Mouse (Mus musculus): ENCODE data around the gene Foxf2.

The Foxf2 gene

DNA sequence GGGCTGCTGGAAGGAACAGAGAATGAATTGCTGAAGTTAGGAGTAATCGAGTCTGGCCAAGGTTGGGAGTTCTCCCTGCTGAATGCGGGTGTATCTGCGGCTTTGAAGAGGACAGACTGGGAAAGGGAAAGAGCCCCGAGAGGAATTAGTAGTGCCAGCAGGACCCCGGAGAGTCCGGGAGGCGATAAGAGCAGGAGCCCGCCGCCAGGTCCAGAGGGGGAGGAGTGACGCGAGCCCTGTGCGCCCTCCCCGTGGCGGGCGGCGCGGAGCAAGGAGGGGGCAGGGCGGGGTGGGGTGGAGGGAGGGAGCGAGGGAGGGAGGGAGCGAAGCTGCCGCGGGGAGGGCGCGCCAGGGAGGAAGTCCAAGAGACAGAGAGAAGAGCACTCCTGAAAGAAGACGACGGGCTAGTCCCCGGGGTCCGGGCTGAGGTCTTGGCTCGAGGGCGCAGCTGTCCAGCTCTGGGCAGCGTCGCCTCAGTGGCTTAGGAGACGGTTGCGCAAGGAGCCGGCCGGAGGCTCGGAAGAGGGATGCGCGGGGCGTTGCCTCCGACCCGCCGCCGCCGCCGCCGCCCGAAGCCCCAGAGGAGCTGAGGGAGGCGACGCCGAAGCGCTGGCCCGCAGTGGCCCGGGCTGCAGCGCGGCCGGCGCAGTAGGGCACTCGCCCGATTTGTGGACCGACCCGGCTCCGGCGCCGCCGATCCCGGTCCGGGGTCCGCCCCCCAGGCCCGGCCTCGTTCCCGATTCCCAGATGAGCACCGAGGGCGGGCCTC, at the start of gene Foxf2:
Gene Foxf2, plus strand, starts transcription at position 484 of the 769 bp plus-strand sequence.
- DNase-seq (ENCODE audit: low read depth in 1 of 2, low spot score in 2 of 2) = no peak

DNA sequence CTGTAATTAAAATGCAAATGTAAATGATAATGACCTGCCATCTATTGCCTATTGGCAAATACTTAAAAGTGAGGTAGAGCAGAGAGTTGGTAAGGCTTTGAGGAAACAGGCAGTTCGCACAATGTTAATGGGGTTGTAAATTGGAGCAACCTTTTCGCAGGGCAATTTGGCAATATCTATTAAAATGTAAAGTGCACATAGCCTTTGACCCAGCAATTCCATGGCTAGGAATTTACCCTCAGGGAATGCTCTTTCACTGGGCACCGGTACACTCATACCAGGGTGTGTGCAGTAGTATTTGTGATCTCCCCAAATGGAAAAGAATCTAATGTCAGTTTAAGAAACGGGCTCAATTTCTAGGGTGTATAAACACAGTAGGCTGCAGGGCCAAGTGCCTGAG, 48.9 kb upstream of the Foxf2 start:
- DNase-seq (ENCODE audit: low read depth in 1 of 2, low spot score in 2 of 2) = no peak

DNA sequence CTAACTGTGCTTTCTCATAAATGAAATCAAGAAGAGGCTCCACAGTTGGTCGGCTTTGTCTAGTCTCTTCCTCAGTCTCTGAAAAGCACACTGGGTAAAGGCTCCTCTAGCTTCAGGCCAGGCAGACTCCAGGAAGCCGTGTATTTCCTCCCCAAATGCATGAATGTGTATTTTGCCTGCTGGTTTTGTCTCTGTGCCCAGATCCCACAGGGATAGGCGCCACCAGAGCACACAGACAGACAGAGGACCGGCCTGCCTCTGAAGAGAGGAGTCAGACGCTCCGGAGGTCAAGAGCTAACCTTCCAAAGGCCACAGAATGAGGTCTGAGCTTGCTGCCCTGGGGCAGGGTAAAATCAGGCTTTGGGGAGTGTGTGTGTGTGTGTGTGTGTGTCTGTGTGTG, 48.0 kb upstream of the Foxf2 start:
- no peak for DNase-seq (ENCODE audit: low read depth in 1 of 2, low spot score in 2 of 2)

DNA sequence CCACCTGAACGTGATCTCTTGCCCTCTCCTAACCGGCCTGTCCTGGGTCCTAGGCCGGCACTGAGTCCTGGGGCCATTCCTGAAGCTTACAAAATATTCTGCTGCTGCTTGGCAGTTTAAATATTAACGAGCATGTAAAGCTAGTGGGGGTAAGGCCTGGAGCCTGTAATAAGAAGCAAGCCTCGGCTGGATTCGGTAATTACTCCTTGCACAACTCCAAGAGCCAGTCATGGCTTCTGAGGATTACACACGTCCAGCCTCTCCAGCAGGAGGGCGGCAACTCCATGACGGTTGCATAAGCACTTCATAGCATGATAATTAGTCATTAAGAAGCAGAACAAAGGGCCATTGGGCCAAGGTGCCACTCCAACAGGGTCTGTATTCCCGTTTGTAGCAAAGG, 47.2 kb upstream of the Foxf2 start:
- DNase-seq (ENCODE audit: low read depth in 1 of 2, low spot score in 2 of 2) = no peak

DNA sequence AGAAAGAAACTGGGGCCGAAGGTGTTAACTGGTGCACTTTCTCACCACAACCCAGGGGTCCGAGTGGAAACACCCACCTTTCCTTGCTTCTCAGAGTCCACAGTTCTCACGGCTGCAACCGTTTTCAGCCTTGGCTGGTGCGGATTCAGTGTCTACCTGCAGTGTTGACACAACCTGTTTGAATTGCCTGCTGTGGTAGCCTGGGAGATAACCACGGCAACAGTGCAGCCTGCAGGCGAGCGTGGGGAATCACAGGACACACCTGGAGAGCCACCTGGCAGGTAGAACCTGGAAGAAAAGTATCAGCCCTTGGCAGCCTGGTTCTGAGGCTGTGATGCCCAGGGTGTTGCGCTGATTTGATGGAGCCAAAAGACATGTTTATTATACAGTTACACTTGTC, 45.8 kb upstream of the Foxf2 start:
- no peak for DNase-seq (ENCODE audit: low read depth in 1 of 2, low spot score in 2 of 2)

DNA sequence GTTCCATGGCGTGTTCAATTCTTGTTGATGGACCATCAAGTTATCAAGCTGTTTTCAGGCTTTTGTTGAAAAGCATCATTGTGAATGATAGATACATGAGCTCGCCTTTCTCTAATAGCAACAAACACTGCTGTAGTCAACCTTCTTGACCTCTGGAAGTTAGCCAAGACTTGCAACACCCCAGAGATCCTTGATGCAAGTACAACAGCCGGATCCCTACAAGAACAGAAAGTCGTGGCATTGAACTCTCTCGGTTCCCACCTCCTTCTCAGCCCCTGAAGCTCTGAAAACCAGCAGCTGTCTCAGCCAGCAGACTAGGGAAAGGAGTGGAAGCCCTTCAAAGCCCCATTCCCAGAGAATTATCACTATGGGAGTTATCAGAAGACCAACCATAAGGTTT, 38.3 kb upstream of the Foxf2 start:
- DNase-seq (ENCODE audit: low read depth in 1 of 2, low spot score in 2 of 2) = no peak

DNA sequence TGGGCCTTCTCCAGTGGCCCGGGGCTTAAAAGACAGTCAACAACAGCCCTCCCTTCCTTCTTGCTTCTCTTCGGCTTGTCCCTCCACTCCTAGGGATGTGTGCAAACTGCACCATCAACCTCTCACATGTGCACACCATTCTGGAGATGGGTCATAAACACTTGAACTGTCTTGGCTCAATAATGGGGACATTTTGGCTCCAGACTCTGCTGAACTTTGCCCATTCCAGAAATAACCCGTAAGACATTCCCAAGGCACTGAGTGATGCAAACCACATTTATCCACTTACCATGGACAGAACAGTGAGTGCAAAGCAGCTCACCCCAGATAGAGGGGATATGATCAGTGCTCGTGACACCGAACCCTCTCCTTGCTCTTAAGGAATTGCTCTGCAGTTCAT, 26.0 kb upstream of the Foxf2 start:
- DNase-seq (ENCODE audit: low read depth in 1 of 2, low spot score in 2 of 2) = no peak

DNA sequence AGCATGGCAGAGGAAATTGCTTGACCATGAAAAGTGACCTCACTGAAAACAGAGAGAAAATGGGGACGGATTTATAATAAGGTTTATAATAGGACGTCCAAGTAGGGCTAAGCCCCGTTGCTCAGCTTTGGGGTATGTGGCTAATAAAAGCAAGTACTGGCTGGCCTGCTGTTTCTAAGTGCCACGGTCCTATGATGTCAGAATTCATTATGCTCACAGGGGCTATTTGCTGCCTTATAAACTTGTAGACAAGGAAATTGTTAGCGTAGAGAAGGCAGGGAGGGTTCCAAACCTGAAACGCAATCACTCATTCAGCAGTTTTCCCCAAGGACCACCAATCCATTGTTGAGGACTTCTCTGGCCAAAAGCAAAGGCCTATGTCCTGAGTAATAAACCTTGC, 21.7 kb upstream of the Foxf2 start:
- no peak for DNase-seq (ENCODE audit: low read depth in 1 of 2, low spot score in 2 of 2)

DNA sequence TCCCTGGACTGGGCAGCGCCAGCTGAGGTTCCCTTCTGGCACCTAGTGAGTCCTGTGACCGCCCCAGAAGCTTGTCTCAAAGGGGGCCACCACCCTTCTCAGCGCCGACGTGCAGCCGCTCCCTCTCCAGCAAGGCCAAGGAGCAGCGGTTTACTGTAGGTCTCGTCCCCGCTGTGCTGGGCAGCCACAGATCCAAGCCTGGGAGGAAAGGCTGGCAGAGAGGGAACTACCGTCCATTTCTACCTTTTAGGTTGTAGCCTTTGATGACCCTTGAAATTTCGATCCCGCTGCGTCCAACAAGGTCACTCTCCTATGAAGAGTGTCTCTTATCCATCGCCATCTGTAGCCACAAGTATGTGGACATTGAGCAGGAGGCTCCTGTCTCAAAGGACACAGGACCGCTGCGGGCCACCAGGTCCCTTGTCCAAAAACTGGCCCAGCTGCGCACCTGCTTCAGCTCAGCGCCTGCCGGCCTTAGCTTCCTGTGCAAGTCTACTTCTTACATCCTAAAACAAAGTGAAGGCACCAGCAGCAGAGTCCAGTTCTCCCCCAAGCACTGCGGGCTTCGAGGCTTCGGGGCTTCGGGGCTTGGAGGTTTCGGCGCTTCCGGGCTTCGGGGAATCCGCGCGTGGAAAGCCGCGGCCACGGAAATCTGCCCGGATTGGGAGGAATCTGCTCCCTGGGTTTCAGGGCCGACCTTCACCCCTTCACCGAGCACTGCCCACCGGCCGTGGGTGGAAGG, 10.7 kb upstream of the Foxf2 start:
- no peak for DNase-seq (ENCODE audit: low read depth in 1 of 2, low spot score in 2 of 2)

DNA sequence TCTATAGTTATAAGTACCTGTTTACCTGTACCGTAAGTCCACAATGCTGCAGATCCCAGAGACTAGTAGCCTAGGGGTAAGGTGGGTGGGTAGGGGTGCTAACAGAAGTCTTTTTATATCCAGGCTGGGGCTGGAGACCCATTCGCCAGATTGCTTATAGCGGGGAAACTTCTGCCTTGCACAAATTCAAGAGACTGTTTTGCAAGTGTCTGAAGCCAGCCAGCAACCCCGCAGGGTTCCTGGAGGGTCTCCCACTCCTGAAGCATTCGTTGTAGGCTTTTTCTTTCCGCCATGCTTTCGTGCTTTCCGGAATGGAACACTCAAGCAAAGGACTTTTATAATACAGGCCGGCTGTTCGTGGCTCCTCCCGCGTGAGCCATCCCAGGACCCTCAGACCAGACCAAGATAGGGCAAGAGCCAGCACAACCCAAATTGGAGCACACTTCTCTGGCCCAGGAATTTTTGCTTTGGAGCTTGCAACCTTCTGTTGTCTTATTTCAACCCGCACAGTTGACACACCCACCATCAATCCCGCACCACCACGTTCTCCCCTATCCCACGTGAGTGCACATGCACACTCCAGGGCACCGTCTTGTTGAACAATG, 10.0 kb upstream of the Foxf2 start:
- DNase-seq (ENCODE audit: low read depth in 1 of 2, low spot score in 2 of 2) = no peak

DNA sequence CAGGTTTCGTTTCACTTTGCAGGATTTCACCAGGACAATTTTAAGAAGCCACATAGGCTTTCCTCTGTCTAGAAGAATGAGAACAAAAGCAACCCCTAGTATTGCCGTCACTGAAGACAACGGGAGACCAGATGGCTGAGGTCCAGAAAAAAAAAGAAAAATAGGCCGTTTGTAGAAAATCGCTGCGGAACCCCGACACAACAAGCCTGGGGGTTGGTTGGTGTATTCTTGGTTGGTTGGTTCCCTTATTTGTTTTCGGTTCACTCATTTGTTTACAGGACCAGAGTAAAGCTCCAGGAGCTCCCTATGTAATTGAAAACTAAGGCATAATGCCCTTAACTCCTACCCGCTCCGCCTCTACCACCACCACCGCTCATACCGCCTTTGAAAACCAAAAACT, 7.6 kb upstream of the Foxf2 start:
- no peak for DNase-seq (ENCODE audit: low read depth in 1 of 2, low spot score in 2 of 2)

DNA sequence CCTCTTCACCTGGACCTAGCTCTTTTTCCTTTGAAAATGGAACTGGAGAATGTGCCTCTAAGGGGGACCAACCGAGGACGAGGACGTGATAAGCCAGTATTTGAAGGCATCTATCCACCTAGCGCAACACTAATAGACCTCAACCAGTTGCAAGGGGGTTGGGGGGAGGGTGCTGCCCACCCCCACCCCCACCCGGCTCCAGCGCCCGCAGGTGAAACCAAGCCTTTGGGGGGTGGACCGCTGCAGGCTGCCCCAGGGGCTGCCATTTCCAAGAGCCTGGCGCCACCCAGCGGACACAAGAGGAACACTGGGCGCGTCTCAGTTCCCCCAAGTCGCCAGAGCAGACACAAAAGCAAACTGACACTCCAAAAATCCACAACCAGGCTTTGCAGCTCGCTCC, 7.2 kb upstream of the Foxf2 start:
- no peak for DNase-seq (ENCODE audit: low read depth in 1 of 2, low spot score in 2 of 2)

DNA sequence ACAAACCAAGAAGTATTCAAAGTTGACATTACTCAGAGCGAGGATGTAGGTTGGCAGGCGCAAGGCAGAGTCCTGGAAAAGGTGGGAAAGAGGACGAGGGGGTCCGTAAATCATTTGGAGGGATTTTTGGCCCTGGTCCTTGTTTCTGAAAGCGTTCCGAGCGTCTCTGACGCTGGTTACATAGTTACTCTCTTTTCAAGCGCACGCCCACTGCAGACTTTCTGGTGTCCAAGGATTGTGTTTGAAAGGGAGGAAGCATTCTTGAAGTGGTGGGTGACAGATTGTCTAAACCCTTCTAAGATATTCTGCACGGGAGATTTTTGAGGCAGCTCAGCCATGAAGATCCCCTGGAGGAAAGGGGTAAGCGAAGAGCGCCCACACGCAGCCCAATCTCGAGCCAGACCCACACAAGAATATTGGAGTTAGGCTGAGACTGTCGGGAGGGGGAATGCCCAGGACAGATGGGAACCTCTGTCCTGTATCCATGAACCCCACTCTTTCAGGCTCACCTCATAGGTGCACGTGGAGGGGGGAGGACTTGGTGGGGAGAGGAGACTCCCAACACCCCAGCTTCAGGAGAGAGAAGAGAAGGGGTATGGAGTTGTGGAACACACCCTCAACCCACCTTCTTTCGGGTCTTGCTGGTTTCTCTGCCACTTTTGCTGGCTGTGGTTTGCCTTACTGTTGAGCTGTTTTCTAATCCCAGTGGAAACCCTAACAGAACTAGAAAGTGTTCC, 6.5 kb upstream of the Foxf2 start:
- no peak for DNase-seq (ENCODE audit: low read depth in 1 of 2, low spot score in 2 of 2)

DNA sequence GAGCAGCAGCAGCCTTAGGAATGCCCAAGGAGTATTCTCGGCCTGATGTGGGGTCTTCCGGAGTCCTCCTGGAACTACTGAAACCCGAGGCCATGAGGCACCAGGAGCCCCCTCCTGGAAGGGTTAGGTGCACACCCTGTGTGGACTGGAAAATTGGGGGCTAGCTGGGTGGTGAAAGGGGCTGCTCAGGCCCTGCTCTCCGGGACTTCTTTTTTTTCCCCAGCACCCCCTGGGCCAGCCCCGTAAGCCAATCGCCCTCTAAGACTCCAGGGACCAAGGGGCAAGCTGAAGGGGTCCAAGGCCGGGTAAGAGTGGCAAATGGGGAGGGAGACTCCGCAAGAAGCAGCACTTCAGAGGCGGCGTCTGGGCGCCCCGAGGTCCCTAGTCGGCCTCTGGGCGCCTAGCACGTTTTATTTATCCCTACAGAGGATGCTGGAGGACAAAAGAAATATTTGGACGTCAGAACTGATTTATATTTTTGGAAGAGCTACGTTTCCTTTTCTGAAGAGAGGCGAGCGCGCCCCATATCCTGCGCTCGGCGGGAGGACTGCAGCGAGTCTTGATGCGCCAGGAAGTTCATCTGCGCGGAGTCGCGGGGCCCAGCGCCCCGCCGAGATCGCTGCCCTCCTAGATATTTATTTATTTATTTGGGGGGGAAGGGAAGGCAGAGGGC, 5.7 kb upstream of the Foxf2 start:
- no peak for DNase-seq (ENCODE audit: low read depth in 1 of 2, low spot score in 2 of 2)

DNA sequence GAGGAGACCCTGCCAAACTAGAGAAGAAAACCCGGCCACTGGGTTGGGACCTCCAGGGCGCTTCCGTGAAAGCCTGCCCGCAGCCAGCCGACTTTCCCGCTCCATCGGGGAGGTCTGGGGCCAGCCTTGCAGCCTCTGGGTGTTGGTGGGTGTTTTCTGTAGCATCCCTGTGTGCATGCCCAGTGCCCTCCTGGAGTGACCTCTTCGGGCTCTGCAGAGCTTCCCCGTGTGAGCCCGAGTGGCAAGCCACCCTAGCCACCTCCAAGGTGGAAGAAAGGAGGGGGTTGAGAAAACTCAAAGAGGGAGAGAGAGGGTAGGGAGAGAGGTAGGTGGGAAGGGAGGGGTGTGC, 5.1 kb upstream of the Foxf2 start:
- no peak for DNase-seq (ENCODE audit: low read depth in 1 of 2, low spot score in 2 of 2)

DNA sequence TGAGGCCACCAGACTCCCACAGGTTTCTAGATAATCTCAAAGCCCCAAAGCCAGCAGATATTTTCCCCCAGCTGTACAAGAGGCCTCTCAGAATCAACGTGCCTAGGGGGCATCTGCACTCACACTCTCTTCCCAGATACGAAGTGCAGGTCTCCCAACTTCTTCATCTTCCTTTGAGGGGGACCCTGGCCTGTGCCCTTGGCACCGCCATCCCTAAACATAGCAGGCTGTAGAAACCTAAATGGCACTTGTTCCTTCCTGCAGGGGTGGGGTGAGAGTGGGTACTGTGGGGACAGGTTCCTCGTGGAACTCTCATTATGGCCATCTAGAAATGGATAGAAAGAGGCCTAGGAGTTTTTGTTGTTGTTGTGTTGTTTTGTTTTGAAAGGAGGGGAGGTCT, 4.7 kb upstream of the Foxf2 start:
- no peak for DNase-seq (ENCODE audit: low read depth in 1 of 2, low spot score in 2 of 2)

DNA sequence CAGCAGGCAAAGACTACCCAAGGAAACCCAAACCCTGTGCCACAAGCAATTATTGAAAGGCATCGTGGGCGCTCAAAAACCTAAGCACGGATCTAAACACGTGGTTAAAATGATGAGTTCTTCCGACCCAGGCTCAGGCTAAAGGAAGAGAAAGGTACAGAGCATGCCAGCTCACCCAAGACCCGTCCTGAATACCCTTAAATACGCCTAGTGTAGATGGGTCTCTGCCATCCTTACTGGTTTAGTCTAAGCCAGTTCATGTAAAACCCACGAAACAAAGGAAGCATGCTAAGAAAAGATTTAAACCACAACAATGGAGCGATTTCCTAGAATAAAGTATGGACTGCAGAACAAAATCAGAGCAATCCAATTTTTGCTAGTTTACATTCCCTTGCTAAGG, 3.9 kb upstream of the Foxf2 start:
- DNase-seq (ENCODE audit: low read depth in 1 of 2, low spot score in 2 of 2) = no peak

DNA sequence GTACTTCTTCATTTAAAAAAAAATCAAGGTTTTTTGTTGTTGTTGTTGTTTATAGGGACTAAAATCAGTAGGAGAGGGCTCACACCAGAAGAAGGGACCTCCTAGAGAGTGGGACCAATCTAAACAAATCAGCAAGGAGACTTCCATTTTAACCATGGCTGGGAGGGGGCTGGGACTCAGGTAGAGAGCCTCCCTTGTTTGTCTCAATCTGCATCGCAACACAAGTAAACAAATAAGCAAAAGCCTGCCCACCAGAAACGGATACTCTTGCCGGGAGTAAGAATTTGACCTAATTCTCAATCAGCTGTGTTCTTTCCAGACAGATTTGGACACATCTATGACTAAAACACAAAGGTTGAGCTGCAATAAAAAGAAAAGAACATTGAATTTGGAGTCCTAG, 3.2 kb upstream of the Foxf2 start:
- DNase-seq (ENCODE audit: low read depth in 1 of 2, low spot score in 2 of 2) = no peak

DNA sequence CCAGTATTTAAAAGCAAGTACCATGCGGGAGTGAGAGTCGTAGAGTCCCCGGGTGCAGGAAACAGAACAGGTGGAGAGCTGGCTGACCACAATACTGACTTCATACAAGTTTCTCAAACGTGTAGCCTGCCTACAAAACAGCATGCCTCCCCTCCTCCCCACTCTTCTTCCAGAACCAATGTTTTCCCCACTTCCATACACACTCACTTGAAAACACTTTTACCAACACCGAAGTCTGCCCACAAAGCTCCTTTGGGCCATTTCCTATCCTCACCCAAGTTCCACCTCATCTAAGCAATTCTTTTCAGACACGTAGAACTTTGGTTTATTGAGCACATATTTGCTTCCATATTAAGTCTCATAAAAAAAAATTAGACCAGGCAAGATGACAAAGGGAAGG, 2.3 kb upstream of the Foxf2 start:
- DNase-seq (ENCODE audit: low read depth in 1 of 2, low spot score in 2 of 2) = no peak

DNA sequence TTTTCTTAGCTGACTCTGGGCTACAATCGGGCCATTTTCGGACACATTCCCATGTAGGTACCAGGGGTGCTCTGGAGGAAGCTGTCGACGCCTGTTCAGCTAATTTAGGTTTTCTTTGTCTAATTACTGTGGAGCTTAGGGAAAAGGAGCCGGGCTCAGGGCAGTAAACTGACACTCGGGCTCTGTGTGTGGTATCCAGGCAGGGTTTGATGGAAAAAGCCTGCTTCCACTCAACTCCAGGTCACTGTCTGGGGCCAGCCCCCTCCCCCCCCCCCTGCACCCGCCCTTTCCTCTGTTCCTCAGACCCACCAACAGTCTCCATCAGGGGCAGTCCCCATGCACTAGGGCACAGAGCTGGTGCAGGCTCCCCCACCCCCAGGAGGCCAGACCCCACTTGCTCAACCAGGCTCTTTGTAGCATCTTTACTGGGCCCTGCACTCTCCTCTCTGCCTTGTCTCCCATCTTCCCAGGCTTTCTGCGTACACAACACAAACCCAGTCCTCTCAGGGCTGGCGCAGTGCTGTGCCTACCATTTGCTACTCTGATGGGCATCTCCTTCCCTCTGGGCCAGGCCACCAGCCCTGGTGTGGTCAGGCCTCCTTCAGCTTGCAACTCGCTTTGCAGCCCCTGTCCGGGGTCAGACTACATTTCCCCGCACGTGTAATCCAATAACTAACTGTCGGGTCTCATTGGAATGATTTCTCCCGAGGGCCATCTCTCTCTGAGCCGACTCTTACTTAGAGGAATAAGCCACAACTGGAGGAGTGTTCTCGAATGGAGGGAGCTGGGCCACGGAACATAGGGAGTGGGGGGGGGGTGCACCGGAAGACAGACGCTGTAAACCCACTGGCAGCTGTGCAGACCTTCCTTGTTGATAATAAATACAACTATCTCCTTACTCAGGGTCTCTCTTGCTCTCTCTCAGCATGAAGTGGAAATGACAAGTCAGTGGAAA, 1.4 kb upstream of the Foxf2 start:
- DNase-seq (ENCODE audit: low read depth in 1 of 2, low spot score in 2 of 2) = no peak
